Mouse (Mus musculus) kidney, adult 2 months (tissue): ENCODE data around the gene Spc25.

Experiments
- CTCF ChIP-seq: fragments of 200-500 bp; conservative IDR thresholded peaks from 2 replicates; pipeline ENCODE4 v1.5.1; 2011; ENCODE audit warnings: low read depth, mild to moderate bottlenecking, control low read depth, low read length, moderate library complexity, mixed read lengths; ENCODE audit not compliant: insufficient read depth, insufficient read length
- POLR2A ChIP-seq: fragments of 200-500 bp; IDR thresholded peaks from one replicate; pipeline ENCODE4 v1.6.1; 2011; ENCODE audit warnings: low read depth, low read length, control low read depth

DNA sequence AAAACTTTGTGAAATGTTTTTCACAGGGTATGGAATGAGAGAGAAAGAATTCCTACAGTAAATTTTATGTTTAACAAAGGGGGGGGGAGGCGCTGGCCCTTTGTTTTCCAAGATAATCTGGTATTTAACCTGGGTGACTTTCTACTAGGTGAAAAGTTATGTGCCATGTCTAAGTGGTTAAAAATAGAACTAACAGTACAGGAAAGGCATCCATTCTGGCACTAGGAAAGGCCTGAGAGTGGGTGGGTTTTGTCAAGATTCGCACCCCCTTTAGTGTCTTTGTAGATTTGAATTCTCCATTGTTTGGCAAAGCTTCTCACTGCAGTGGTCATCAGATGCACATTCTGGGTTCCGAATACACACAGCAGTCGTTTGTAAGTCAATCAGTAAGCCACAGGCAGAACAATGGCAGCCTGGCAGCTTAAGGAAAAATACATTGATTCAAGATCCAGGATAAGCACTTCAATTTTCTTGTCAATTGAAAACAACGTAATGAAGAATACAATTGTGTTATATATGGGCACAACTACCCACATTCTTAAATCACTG lies 15.9 kb upstream of the Spc25 start:
- TF ChIP-seq CTCF (no peak), POLR2A (no peak)
